In the genomic region with DNA sequence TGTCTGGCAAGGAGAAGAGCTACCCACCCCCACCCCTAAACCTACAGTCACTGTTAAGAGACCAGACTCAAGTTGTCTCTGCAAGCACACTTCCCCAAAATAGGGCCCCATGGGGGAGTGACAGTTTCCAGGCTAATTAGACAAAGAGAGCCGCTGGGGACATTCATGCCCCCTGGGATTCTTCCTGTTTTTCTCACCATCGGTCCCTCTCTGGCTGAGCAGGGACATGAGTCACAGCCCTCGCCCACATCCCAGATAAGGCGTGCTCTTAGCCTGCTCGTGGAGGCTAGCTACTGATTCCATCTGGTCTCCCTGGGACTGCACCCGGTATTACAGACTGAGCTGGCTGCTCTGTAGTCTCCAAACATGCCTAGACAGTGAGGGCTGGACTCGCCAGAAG, we compare ENCODE assay signal across 1 mouse cellular context.
TF ChIP-seq lines count a peak whose summit lies in the region.

No protein-coding gene starts in this region.

TF ChIP-seq in MEL, 35 proteins besides CTCF, POLR2A, EP300 and RAD21 (continued from another document):
- TF ChIP-seq KAT2A (conservative IDR thresholded peaks at IDR 0.05; ENCODE audit: low read depth, low read length) = no peak
- 0 out of 2 replicates have a peak, but pooled peaks have one; percentile 38 for TF ChIP-seq MAX (IDR thresholded peaks at IDR 0.05; ENCODE audit: low read length)
- no peak for TF ChIP-seq BHLHE40 (IDR thresholded peaks at IDR 0.05; ENCODE audit: borderline replicate concordance, low read depth, low read length)
- TF ChIP-seq GABPA (IDR thresholded peaks at IDR 0.05; ENCODE audit: low read depth, low read length) = no peak
- TF ChIP-seq MAFK (IDR thresholded peaks at IDR 0.05; ENCODE audit: borderline replicate concordance, low read depth, low read length) = no peak
- peak; percentile 57; the same call in 1 of the 2 replicates for TF ChIP-seq RCOR1 (IDR thresholded peaks at IDR 0.05; ENCODE audit: low read depth, low read length)
- peak; percentile 59; the same call in 1 of the 2 replicates for TF ChIP-seq ETS1 (IDR thresholded peaks at IDR 0.05; ENCODE audit: low read depth, low read length)
- peak; percentile 44 for TF ChIP-seq TAL1 (IDR thresholded peaks at IDR 0.05; ENCODE audit: low read length)
- TF ChIP-seq SIN3A (IDR thresholded peaks at IDR 0.05; ENCODE audit: low read length) = peak; percentile 73
- no peak for TF ChIP-seq NRF1 (IDR thresholded peaks at IDR 0.05; ENCODE audit: insufficient read depth, low read depth, low read length, poor library complexity, severe bottlenecking)
- peak; percentile 91 for TF ChIP-seq TBP (IDR thresholded peaks at IDR 0.05; ENCODE audit: low read depth, low read length)
- no peak for TF ChIP-seq CHD2 (IDR thresholded peaks at IDR 0.05; ENCODE audit: low read length)
- TF ChIP-seq ZKSCAN1 (IDR thresholded peaks at IDR 0.05; ENCODE audit: low read depth, low read length) = no peak
- TF ChIP-seq NELFE (IDR thresholded peaks at IDR 0.05; ENCODE audit: low read depth, low read length) = no peak
